Mouse (Mus musculus): ENCODE measurements around the gene Gcm2. TPM values are rescaled to one million over a fixed set of nuclear protein-coding genes. Genes with fewer than 3 reads are reported as not detected.

Gene Gcm2
- total RNA-seq (2021) (not detected), polyA plus RNA-seq (2012; rRNA removed) (not detected in 2 replicates)
- long read RNA-seq, result 0 reads

GRCm38 (mm10) chr13:41110935-41111334, at the start of gene Gcm2:
TSS of gene Gcm2 (minus strand) at chr13:41111035.
- DNase-seq, result no peak

DNA sequence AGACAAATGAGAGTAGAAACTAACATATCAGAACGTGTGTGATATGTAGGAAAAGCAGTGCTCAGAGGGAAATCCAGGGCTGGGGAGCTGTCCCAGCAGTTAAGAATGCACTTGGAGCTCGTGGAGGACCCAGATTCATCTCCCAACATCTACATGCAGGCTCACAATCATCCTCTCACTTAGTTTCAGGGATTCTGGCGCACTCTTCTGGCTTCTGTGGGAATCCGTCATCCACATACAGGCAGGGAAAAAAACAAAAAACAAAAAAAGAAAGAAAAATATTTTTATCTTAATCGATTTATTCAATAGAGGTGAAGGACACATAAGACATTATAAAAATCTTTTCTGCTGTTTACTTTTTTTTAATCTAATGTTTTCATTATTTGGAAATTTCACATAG, 47.6 kb upstream of the Gcm2 start:
- DNase-seq, result no peak

GRCm38 (mm10) chr13:41153146-41153545, 42.3 kb upstream of the Gcm2 start:
- DNase-seq, result no peak

DNA sequence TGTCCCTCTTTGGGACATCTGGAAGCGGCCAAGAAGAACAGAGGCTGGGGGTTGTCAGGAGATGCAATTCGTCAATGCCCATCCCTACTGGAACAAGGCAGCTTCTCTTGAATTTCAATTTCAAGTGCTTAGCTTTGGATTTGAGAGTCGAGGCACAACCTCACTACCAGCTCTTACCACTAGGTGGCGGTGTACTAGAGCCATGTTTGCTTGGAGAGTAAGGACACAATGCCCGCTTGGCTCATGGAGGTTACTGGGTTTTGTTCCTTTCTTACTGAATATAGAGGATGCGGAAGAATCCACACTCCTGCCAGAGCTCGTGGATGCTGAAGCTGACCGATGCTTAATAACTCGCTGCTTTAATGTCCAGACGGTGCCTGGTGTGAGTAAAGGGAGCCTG, 35.4 kb upstream of the Gcm2 start:
- peak; percentile 41 for DNase-seq

DNA sequence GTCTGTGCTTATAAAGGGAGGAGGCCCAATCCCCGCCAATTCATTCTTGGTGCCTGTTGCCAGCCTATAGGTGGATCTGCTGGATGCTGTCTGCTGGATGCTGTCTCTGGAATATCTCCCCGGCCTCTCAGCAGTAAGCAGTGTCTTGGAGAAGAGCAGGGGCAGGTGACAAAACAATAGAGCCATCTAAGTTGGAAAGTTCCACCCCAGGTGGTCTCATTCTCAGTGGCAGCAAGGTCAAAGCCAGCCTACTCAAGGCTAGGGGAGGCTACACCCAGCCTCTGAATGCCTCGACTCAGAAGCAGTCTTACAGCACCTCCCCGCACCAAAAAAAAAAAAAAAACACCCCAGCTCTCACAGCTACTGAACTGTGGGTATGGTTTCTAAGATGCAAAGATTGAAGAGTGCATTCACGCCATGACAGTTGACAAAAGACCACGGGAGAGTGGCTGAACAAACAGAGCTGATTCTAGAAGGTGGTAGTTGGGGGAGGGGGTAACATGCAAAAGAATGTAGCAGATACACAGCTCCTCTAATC, 34.7 kb upstream of the Gcm2 start:
- DNase-seq, result no peak

DNA sequence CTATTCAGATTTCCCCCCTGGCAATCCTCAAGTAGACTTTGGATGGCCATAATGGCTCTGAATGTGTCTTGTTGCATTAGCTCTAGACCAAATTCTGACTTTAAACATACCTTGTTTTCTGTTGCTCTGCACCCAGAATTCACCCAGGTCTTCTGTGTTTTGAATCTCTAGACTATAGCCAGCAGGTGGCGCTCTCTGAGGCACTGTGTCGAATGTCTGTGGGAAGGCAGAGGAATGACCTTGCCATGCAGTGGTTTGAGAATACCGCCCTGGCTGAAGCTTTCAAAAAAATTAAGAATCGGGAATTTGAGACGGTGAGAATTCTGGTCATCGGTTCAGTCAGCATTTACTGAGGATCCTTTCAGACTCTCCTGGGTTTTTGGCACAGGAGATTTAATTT, 24.1 kb upstream of the Gcm2 start:
- peak; percentile 57 for DNase-seq

- DNase-seq, result no peak
Measured at GRCm38 (mm10) chr13:41129061-41129460, 18.2 kb upstream of the Gcm2 start.

- DNase-seq, result no peak
Measured at GRCm38 (mm10) chr13:41128326-41128725, 17.5 kb upstream of the Gcm2 start.

GRCm38 (mm10) chr13:41123666-41124225, 12.9 kb upstream of the Gcm2 start:
- DNase-seq, result no peak

GRCm38 (mm10) chr13:41119152-41119945, 8.5 kb upstream of the Gcm2 start:
- DNase-seq, result no peak

DNA sequence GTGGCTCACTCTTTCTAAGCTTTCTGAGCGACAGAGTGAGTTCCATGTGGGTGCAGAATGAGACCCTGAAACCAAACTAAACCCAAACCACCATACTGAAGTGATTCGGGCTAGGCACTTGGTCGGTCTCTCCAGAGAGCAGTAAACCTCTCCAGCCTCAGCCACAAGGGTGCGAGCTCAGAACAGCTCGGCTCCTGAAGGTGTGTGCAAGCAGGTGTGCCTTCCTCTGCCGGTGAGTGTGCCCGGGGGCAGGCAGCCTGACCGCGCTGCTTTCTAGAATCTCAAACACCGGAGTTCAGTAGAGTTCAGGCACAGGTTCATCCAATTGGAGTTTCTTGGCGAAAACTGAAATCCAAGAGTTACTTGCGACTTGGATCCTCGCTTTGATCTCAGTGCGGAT, 3.1 kb upstream of the Gcm2 start, which contains the start of gene Sycp2l:
TSS of gene Sycp2l (plus strand) at position 368 of the 400 bp plus-strand sequence.
- DNase-seq, result no peak

GRCm38 (mm10) chr13:41105541-41105940, 5.3 kb downstream of the Gcm2 start:
- DNase-seq, result no peak

- DNase-seq, result no peak
Measured at GRCm38 (mm10) chr13:41103841-41104525, 6.9 kb downstream of the Gcm2 start.

DNA sequence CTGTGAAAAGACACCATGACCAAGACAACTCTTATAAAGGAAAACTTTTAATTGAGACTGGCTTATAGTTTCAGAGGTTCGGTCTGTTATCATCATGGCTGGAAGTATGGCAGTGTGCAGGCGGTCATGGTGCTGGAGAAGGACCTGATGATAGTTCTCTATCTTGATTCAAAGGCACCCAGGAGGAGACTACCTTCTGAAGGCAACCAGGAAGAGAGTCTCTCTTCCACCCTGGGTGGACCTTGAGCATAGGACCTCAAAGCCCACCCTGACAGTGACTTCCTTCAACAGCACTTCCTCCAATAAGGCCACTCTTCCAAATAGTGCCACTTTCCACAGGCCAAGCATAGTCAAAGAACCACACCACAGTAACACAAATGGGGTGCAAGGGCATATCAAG, 10.8 kb downstream of the Gcm2 start:
- DNase-seq, result no peak

DNA sequence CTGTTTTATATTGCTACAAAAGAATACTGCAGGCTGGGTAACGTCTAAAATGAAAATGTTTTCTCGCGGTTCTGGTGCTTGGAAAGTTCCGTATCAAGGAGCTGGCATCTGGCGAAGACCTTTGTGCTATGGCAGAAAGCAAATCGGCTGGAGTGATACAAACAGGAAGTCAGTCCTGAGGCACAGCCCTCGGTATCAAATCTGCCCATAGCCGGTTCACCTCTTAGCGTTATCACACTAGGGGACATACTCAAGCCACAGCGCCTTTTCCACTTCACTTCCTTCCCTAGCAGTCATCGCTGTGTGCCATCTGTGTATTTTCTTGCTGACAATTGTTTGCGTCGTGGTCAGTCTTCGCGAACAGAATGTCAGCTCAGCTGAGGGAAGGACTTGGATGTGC, 12.5 kb downstream of the Gcm2 start:
- no peak for DNase-seq

- DNase-seq, result no peak
Measured at GRCm38 (mm10) chr13:41097324-41098058, 13.3 kb downstream of the Gcm2 start.

- DNase-seq, result no peak
Measured at GRCm38 (mm10) chr13:41094160-41094559, 16.7 kb downstream of the Gcm2 start.

GRCm38 (mm10) chr13:41091271-41091670, 19.6 kb downstream of the Gcm2 start:
- DNase-seq, result no peak

DNA sequence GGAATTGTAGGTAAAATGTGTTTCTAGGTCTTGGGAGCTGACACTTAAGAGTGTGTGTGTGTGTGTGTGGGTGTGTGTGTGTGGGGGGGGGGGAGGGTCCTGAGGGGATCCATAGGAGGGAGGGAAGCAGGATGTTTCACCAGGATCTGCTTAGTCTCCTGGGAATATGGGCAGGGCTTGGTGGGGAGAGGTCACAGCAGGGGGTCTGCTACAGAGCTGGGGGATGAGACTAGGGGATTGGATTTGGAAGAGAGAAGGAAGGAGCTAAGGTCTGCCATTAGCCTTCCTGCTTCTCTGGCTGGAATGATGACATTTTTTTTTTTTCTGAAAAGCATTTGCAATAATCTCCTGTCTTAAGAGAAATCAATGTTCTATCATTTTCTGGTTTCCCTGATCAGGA, 22.1 kb downstream of the Gcm2 start:
- no peak for DNase-seq

DNA sequence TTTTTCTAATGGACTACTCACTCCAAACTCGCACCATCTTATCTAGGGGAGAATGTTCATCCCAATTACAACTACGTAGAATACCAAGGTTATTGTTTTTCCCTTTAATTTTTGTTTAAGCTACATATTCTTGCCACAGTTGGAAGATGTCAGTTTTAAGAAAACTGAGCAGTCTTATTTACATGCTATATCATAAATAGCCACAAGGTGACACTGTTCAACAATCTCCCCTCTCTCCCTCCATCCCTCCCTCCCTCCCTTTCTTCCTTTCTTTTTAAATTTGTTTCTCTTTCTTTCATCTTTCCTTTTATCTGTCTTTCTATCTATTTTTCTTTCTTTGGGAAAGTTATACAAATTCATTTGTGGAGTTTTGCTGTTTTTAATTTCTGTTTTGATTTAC, 25.7 kb downstream of the Gcm2 start:
- no peak for DNase-seq

- no peak for DNase-seq
Measured at GRCm38 (mm10) chr13:41084521-41084920, 26.3 kb downstream of the Gcm2 start.

GRCm38 (mm10) chr13:41080700-41081099, 30.1 kb downstream of the Gcm2 start:
- no peak for DNase-seq
